Mouse (Mus musculus) embryonic fibroblast, embryonic 13.5 days (primary cell): Measurements from ENCODE around the gene Cd83.

Source experiments
- CTCF ChIP-seq: IDR thresholded peaks from 2 replicates; pipeline ENCODE4 v1.5.1; 2011; ENCODE audit warnings: mild to moderate bottlenecking, control low read depth, low read length, moderate library complexity, borderline replicate concordance; ENCODE audit not compliant: insufficient read depth
- POLR2A ChIP-seq: IDR thresholded peaks from 2 replicates; pipeline ENCODE4 v1.6.1; 2011; ENCODE audit warnings: low read depth, mild to moderate bottlenecking, control low read depth, low read length, moderate library complexity

DNA sequence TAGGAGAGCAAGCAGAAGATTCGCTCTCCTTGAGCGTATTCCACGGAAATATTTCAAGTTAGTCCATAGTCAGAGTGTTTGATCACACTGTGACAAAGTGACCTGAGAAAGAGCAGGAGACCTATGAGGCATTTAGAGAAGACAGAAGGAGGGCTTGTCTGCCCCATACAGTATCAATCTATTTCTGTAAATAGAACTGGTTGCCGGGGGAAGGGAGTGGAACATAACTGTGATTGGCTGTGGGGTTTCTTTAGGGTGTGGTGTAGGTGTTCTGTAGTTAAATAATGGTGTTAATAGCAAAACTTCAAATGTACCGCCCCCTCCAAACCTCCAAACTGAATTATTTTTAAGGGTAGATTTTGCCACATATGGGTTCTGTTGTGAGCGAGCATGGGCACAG, 33.6 kb upstream of the Cd83 start:
- TF ChIP-seq CTCF = no peak
- no peak for TF ChIP-seq POLR2A
